Comparison of ENCODE assay signal across 30 mouse cellular contexts in the genomic region with DNA sequence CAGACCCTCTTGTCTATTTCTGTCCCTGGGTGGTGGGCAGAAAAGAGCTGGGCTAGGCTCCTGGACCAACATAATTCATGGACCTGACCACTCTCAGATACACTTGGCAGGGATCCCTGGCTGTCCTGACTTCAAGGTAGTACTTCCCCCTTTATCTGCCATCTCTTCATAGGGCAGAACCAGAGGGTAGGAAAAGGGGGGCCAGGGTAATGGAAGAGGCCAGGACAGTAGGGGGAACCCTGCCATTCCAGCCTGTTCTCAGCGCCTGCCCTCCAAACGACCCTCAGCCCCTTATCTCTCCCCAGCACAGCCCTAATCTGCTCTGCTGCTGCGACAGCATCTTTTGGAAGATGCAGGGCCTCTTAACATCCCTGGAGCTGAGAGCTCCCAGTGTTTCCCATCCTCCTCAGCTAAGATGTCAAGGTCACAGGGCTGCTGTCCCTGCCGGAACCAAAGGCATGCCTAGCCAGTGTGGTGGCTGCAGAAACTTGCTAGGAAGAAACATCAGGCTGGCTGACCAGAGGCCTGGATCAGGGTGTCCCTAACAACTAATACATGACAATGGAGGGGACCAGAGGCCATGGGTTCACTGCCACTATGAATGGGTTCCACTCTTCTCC. TPM values are rescaled to one million over a fixed set of nuclear protein-coding genes. Genes with fewer than 3 reads are reported as not detected.
DNase-seq lines count a peak whose midpoint lies in the region; ATAC-seq and TF ChIP-seq lines count a peak whose summit lies in the region.
"Had no signal": no experiment of that assay in that cellular context is flagged by ENCODE, and none has a peak within 500 bp of the region (broad histone marks: within the 10 kb centered on the region; RNA-seq: fewer than 3 reads in every experiment).

No protein-coding gene starts in this region.

- ATAC-seq in heart, embryonic 15.5 days (replicated peaks; ENCODE audit: insufficient number of reproducible peaks, insufficient read depth, low FRiP score, low read depth) = peak; percentile 54
- 0 out of 2 replicates have a peak, but pooled peaks have one; percentile 17 for ATAC-seq in lung, embryonic 16.5 days (ENCODE audit: low read depth)
- ATAC-seq: liver, postnatal 0 days had no signal

- no peak for TF ChIP-seq POLR2A in heart, adult 2 months (IDR thresholded peaks at IDR 0.05; ENCODE audit: insufficient read depth, low read depth, low read length)

- no peaks in the 10 kb centered on the region for H3K79me2 ChIP-seq in heart, adult 2 months (replicated peaks; ENCODE audit: control insufficient read depth, insufficient read depth, low read length)

- no peaks in the 10 kb centered on the region for H3K27me3 ChIP-seq in heart, embryonic 15.5 days
- H3K27me3 ChIP-seq in heart, adult 2 months (ENCODE audit: control insufficient read depth, insufficient read depth, low read length) = no peaks in the 10 kb centered on the region
- no peaks in the 10 kb centered on the region for H3K27me3 ChIP-seq in lung, embryonic 16.5 days (ENCODE audit: control insufficient read depth, insufficient read depth, low read depth, low read length)
- H3K27me3 ChIP-seq: embryonic facial prominence, embryonic 12.5 days had no signal

- peaks cover 50% of the 10 kb centered on the region for H3K4me1 ChIP-seq in heart, embryonic 15.5 days (replicated peaks)
- H3K4me1 ChIP-seq in heart, adult 2 months (ENCODE audit: control insufficient read depth, insufficient read depth, low read length) = no peaks in the 10 kb centered on the region
- no peaks in the 10 kb centered on the region; the same call in 1 of the 2 replicates for H3K4me1 ChIP-seq in lung, embryonic 16.5 days (replicated peaks; ENCODE audit: control insufficient read depth, insufficient read depth, low read length)
- H3K4me1 ChIP-seq: embryonic facial prominence, embryonic 12.5 days had no signal

- peak overlapping the region; percentile 96 for H3K27ac ChIP-seq in heart, embryonic 15.5 days
- no peak overlapping the region; the same call in 1 of the 2 replicates for H3K27ac ChIP-seq in heart, adult 2 months
- no peak overlapping the region for H3K27ac ChIP-seq in lung, embryonic 16.5 days (ENCODE audit: low read length)
- H3K27ac ChIP-seq: embryonic facial prominence, embryonic 12.5 days; hindbrain, postnatal 0 days; layer of hippocampus, adult 2 months had no signal

- 20% methylated on average over 4 of the region's 4 CpGs for WGBS in heart, embryonic 15.5 days
- 27% methylated on average over 4 of the region's 4 CpGs for WGBS in heart, adult 2 months
- WGBS in lung, embryonic 16.5 days = 23% methylated on average over 4 of the region's 4 CpGs

- 0 out of 2 replicates have a peak overlapping the region, but pooled peaks have one; percentile 37 for H3K4me2 ChIP-seq in heart, embryonic 15.5 days
- no peak overlapping the region for H3K4me2 ChIP-seq in lung, embryonic 16.5 days (ENCODE audit: low read depth, low read length)
- H3K4me2 ChIP-seq: embryonic facial prominence, embryonic 12.5 days; liver, embryonic 11.5 days; midbrain, embryonic 11.5 days had no signal

- no peak overlapping the region; the same call in 1 of the 2 replicates for H3K9ac ChIP-seq in heart, embryonic 15.5 days
- no peak overlapping the region for H3K9ac ChIP-seq in heart, adult 2 months (ENCODE audit: low read depth, low read length)
- no peak overlapping the region for H3K9ac ChIP-seq in lung, embryonic 16.5 days (ENCODE audit: low read length)
- H3K9ac ChIP-seq: embryonic facial prominence, embryonic 12.5 days; liver, postnatal 0 days had no signal

- peak; percentile 88 for DNase-seq in heart, adult 11 months
- no peak for DNase-seq in heart, postnatal 14 days
- no peak for DNase-seq in heart, adult 2 months
- DNase-seq in lung, postnatal 36 days = no peak
- no peak for DNase-seq in left cerebral cortex, postnatal 10 days (ENCODE audit: extremely low spot score in 1 of 2, low spot score in 2 of 2)
- DNase-seq: cerebellum, adult 18-20 months; cerebellum, postnatal 14 days; gastrocnemius, postnatal 36 days; kidney, adult 2 months; kidney, postnatal 25 days; liver, postnatal 0 days; lung, postnatal 10 days; thymus, adult 18-20 months; thymus, postnatal 4 days had no signal

- no peak overlapping the region for H3K4me3 ChIP-seq in heart, embryonic 15.5 days
- H3K4me3 ChIP-seq in heart, adult 2 months = no peak overlapping the region
- H3K4me3 ChIP-seq in lung, embryonic 16.5 days (ENCODE audit: low read length) = no peak overlapping the region
- H3K4me3 ChIP-seq: embryonic facial prominence, embryonic 12.5 days; forebrain, embryonic 13.5 days; layer of hippocampus, adult 2 months; limb, embryonic 12.5 days had no signal

- intact Hi-C loops in heart, postnatal 14 days (cut with DNase I) = no loop called here
- intact Hi-C loops in heart, adult 2 months (cut with DNase I) = no loop called here
- intact Hi-C loops in left cerebral cortex, postnatal 10 days (cut with DNase I) = no loop called here

- H3K9me3 ChIP-seq in heart, embryonic 15.5 days (replicated peaks) = no peaks in the 10 kb centered on the region
- no peaks in the 10 kb centered on the region for H3K9me3 ChIP-seq in lung, embryonic 16.5 days (ENCODE audit: control insufficient read depth, low read length)
- H3K9me3 ChIP-seq: embryonic facial prominence, embryonic 12.5 days; forebrain, embryonic 13.5 days had no signal

- TF ChIP-seq CTCF in heart, adult 2 months (IDR thresholded peaks at IDR 0.05) = no peak

- no peak for TF ChIP-seq EP300 in heart, adult 2 months (IDR thresholded peaks at IDR 0.05; ENCODE audit: insufficient read depth, low read depth, low read length)

- H3K36me3 ChIP-seq in heart, embryonic 15.5 days = no peaks in the 10 kb centered on the region
- H3K36me3 ChIP-seq in heart, adult 2 months (ENCODE audit: control insufficient read depth, insufficient read depth, low read length) = no peaks in the 10 kb centered on the region
- H3K36me3 ChIP-seq in lung, embryonic 16.5 days (ENCODE audit: control insufficient read depth, insufficient read depth, low read length) = no peaks in the 10 kb centered on the region
- H3K36me3 ChIP-seq: embryonic facial prominence, embryonic 12.5 days; limb, embryonic 12.5 days had no signal

RNA-seq across cellular contexts. Expression of a gene that starts 9.0 kb away (rescaled TPM):
- total RNA-seq in heart, postnatal 14 days (2021) = under 1 TPM in 1 of 2 experiments, not detected in 1; 0.50 TPM
- 0.41 and 0.45 TPM in 2 replicates for polyA plus RNA-seq in heart, embryonic 15.5 days (2015; fragmentation: Nextera tagmentation; extraction: Ambion mirVana)
- total RNA-seq in heart, adult 2 months (2021) = not detected
- polyA plus RNA-seq in heart, adult 2 months (2012; rRNA removed) = 0.61 and 1.2 TPM in 2 replicates
- polyA plus RNA-seq in lung, embryonic 16.5 days (2015; fragmentation: Nextera tagmentation; extraction: Ambion mirVana) = 5.8 and 7.4 TPM in 2 replicates
- 1 to 10 TPM in 1 of 2 experiments, under 1 TPM in 1; 0.39 to 4.8 TPM for total RNA-seq in left cerebral cortex, postnatal 10 days (2021)
- total RNA-seq: gastrocnemius, adult 18-20 months; gastrocnemius, postnatal 36 days; megakaryocyte progenitor cell, adult 5-6 weeks; MEL; neutrophil, adult 5-6 weeks had no signal
- polyA plus RNA-seq: C2C12; limb, embryonic 12.5 days; liver, embryonic 11.5 days; small intestine, adult 2 months; stomach, embryonic 16.5 days had no signal

RNA-seq across cellular contexts. Expression of a gene that starts 29.9 kb away (rescaled TPM):
- 1 to 10 TPM; 4.9 to 8.1 TPM for total RNA-seq in heart, postnatal 14 days (2021)
- 5.5 and 6.5 TPM in 2 replicates for polyA plus RNA-seq in heart, embryonic 15.5 days (2015; fragmentation: Nextera tagmentation; extraction: Ambion mirVana)
- total RNA-seq in heart, adult 2 months (2021) = 1 to 10 TPM; 4.5 to 5.5 TPM
- 20.4 and 23.2 TPM in 2 replicates for polyA plus RNA-seq in heart, adult 2 months (2012; rRNA removed)
- polyA plus RNA-seq in lung, embryonic 16.5 days (2015; fragmentation: Nextera tagmentation; extraction: Ambion mirVana) = 1.5 and 2.0 TPM in 2 replicates
- total RNA-seq in left cerebral cortex, postnatal 10 days (2021) = 10 to 100 TPM; 53.7 to 62.9 TPM
- polyA plus RNA-seq: C2C12 had no signal

RNA-seq across cellular contexts. Expression of a gene that starts 33.7 kb away (rescaled TPM):
- total RNA-seq in heart, postnatal 14 days (2021) = not detected
- polyA plus RNA-seq in heart, embryonic 15.5 days (2015; fragmentation: Nextera tagmentation; extraction: Ambion mirVana) = 0.06 and 0.20 TPM in 2 replicates
- not detected for total RNA-seq in heart, adult 2 months (2021)
- not detected in 2 replicates for polyA plus RNA-seq in heart, adult 2 months (2012; rRNA removed)
- 0.11 and 0.21 TPM in 2 replicates for polyA plus RNA-seq in lung, embryonic 16.5 days (2015; fragmentation: Nextera tagmentation; extraction: Ambion mirVana)
- under 1 TPM; 0.34 to 0.55 TPM for total RNA-seq in left cerebral cortex, postnatal 10 days (2021)
- total RNA-seq: gastrocnemius, adult 18-20 months; gastrocnemius, postnatal 36 days; megakaryocyte progenitor cell, adult 5-6 weeks; MEL; neutrophil, adult 5-6 weeks had no signal
- polyA plus RNA-seq: C2C12; kidney, adult 2 months; liver, embryonic 11.5 days; liver, postnatal 0 days; midbrain, embryonic 11.5 days had no signal

Comparison
In these comparisons a context has a peak if more than half of its experiments do, and no peak if none do; other contexts are left out.
1. RNA of a gene that starts 29.9 kb away (total RNA-seq): 53.7 to 62.9 TPM in left cerebral cortex, postnatal 10 days; 4.9 to 8.1 TPM in heart, postnatal 14 days and 4.5 to 5.5 TPM in heart, adult 2 months; every median in the first group is over 4 times any median in the second.